In the genomic region with DNA sequence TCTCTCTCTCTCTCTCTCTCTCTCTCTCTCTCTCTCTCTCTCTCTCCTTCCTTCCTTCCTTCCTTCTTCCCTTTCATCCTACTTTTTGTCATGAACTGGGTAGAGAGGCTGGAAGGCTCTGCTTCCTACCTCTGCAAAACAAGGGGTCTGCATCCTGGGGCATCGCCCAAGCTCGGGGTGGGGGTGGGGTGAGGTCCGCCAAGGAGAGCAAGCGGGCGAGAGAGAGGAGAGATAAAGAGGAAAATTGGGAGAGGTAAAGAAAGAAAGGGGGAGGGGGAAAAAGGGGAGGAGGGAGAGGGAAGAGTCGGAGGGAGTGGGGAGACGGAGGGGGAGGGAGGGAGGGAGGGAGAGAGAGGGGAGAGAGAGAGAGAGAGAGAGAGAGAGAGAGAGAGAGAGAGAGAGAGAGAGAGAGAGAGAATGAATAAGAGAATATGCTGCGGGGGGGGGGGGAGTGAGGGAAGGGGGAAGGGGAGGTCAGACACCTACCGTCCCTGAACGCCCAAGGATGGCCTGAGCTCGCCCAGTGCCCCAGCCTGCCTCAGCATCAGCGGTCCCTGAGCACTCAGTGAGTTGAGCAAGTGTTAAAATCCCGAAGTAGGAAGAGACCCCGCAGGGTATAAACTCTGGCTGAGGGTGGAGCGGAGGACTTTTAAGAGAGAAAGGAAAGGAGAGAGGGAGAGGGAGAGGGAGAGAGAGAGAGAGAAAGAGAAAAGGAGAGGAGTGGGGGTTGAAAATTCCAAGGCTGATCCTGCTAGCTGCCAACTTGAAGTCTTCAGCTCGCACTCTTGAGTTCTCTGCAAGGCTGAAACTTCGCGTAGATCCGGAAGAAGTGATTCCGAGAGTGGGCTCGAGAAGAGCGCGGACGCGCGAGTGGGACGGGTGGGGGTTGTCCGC, we compare ENCODE assay signal across 8 mouse cellular contexts. TPM values are rescaled to one million over a fixed set of nuclear protein-coding genes. Genes with fewer than 3 reads are reported as not detected.
A peak's percentile ranks its signal among the peaks of the same experiment; 100 is the strongest.
DNase-seq lines count a peak whose midpoint lies in the region; ATAC-seq and TF ChIP-seq lines count a peak whose summit lies in the region.

A gene (plus strand): TSS at position 579 of the 894 bp plus-strand sequence.

- peak in 1 of 2 experiments; percentile 1 for DNase-seq in layer of hippocampus, adult 2 months (ENCODE audit: low spot score in 2 of 2)
- no peak for DNase-seq in layer of hippocampus, adult 9-10 months (ENCODE audit: low spot score)
- DNase-seq in heart, postnatal 0 days (ENCODE audit: low spot score) = no peak
- DNase-seq in c-Kit-positive CD71-positive TER-119-positive erythroid progenitor cells, embryonic 14.5 days (ENCODE audit: low spot score) = no peak
- DNase-seq in right cerebral cortex, postnatal 14 days = no peak
- DNase-seq in spleen, postnatal 14 days (ENCODE audit: low spot score in 2 of 2) = no peak

- H3K27ac ChIP-seq in layer of hippocampus, adult 2 months = peak within 1 kb of the TSS; percentile 43; the same call in 1 of the 2 replicates
- H3K27ac ChIP-seq in cortical plate, adult 2 months (ENCODE audit: insufficient read depth, low read length) = no peak within 1 kb of the TSS
- peak within 1 kb of the TSS; percentile 82 for H3K27ac ChIP-seq in heart, postnatal 0 days (ENCODE audit: low read depth)
- no peak within 1 kb of the TSS for H3K27ac ChIP-seq in liver, embryonic 15.5 days (replicated peaks)

- peak; percentile 15; the same call in 1 of the 2 replicates for ATAC-seq in heart, postnatal 0 days (ENCODE audit: insufficient read depth, low read depth)
- no peak for ATAC-seq in liver, embryonic 15.5 days (ENCODE audit: insufficient read depth)

- WGBS in heart, postnatal 0 days = 1% methylated on average over 27 of the region's 28 CpGs
- 2% methylated on average over 25 of the region's 28 CpGs for WGBS in liver, embryonic 15.5 days (ENCODE audit: insufficient replicate concordance)

- H3K9me3 ChIP-seq in heart, postnatal 0 days (replicated peaks; ENCODE audit: control insufficient read depth, low read length) = no peaks in the 10 kb centered on the region
- no peaks in the 10 kb centered on the region for H3K9me3 ChIP-seq in liver, embryonic 15.5 days (replicated peaks)

- H3K36me3 ChIP-seq in heart, postnatal 0 days (replicated peaks; ENCODE audit: control insufficient read depth, insufficient read depth, low read length) = 0 out of 2 replicates have a peak, but pooled peaks cover 4% of the 10 kb centered on the region
- H3K36me3 ChIP-seq in liver, embryonic 15.5 days (replicated peaks) = no peaks in the 10 kb centered on the region

- peak within 1 kb of the TSS; percentile 85 for H3K4me2 ChIP-seq in heart, postnatal 0 days (ENCODE audit: low read depth, low read length)
- H3K4me2 ChIP-seq in liver, embryonic 15.5 days = peak within 1 kb of the TSS; percentile 59

- H3K27me3 ChIP-seq in heart, postnatal 0 days (ENCODE audit: control insufficient read depth, insufficient read depth, low read length) = no peaks in the 10 kb centered on the region
- H3K27me3 ChIP-seq in liver, embryonic 15.5 days = peaks cover 34% of the 10 kb centered on the region

- no peaks in the 10 kb centered on the region for H3K4me1 ChIP-seq in cortical plate, adult 2 months (ENCODE audit: control insufficient read depth, insufficient read depth, low read length)
- 0 out of 2 replicates have a peak, but pooled peaks cover 7% of the 10 kb centered on the region for H3K4me1 ChIP-seq in heart, postnatal 0 days (ENCODE audit: control insufficient read depth, insufficient read depth)
- H3K4me1 ChIP-seq in liver, embryonic 15.5 days (replicated peaks) = no peaks in the 10 kb centered on the region

- TF ChIP-seq POLR2A in cortical plate, adult 2 months (IDR thresholded peaks at IDR 0.05; ENCODE audit: extremely low read depth, insufficient read depth, low read length) = no peak

- peak within 1 kb of the TSS; percentile 74 for H3K9ac ChIP-seq in heart, postnatal 0 days (replicated peaks; ENCODE audit: low read depth, low read length)
- no peak within 1 kb of the TSS for H3K9ac ChIP-seq in liver, embryonic 15.5 days

- peak within 1 kb of the TSS; percentile 53 for H3K4me3 ChIP-seq in layer of hippocampus, adult 2 months
- H3K4me3 ChIP-seq in cortical plate, adult 2 months (ENCODE audit: insufficient read depth, low read length) = peak within 1 kb of the TSS; percentile 50
- H3K4me3 ChIP-seq in heart, postnatal 0 days (ENCODE audit: low read depth, low read length) = peak within 1 kb of the TSS; percentile 71
- peak within 1 kb of the TSS; percentile 43 for H3K4me3 ChIP-seq in liver, embryonic 15.5 days (replicated peaks)

- TF ChIP-seq CTCF in layer of hippocampus, adult 2 months (conservative IDR thresholded peaks at IDR 0.05) = no peak
- TF ChIP-seq CTCF in cortical plate, adult 2 months (IDR thresholded peaks at IDR 0.05; ENCODE audit: extremely low read depth, insufficient read depth, low read length) = no peak
- TF ChIP-seq CTCF in heart, postnatal 0 days (IDR thresholded peaks at IDR 0.05; ENCODE audit: low read depth) = no peak

- TF ChIP-seq EP300 in heart, postnatal 0 days (IDR thresholded peaks at IDR 0.05; ENCODE audit: low read depth) = no peak

RNA-seq across cellular contexts. Expression of the gene that starts here (rescaled TPM):
- total RNA-seq in layer of hippocampus, adult 2 months (2021) = 1 to 10 TPM; 3.1 to 3.4 TPM
- 0.66 and 0.81 TPM in 2 replicates for polyA plus RNA-seq in cortical plate, adult 2 months (2012; rRNA removed)
- 33.4 and 42.0 TPM in 2 replicates for total RNA-seq in heart, postnatal 0 days (2014; rRNA removed; ENCODE audit: low replicate concordance)
- polyA plus RNA-seq in heart, postnatal 0 days (2015; fragmentation: Nextera tagmentation; extraction: Ambion mirVana) = 8.2 and 8.3 TPM in 2 replicates
- polyA plus RNA-seq in liver, embryonic 15.5 days (2015; fragmentation: Nextera tagmentation; extraction: Ambion mirVana) = 1.0 and 1.5 TPM in 2 replicates

Comparison
In these comparisons a context has a peak if more than half of its experiments do, and no peak if none do; other contexts are left out.
1. H3K27ac ChIP-seq: peak in layer of hippocampus, adult 2 months (single experiment) and heart, postnatal 0 days (single experiment); none in cortical plate, adult 2 months (single experiment) and liver, embryonic 15.5 days (single experiment).
2. Peak in every context shown above with its lines, with median percentiles within 50 percentile points of each other: H3K4me3 ChIP-seq.